Mouse (Mus musculus): ENCODE results near the gene Ncf4.
"Not testable (repeated sequence)": the region's sequence is repeated elsewhere in the genome, so short reads cannot be mapped to it uniquely, and the experiment has no call there.

Gene Ncf4

GRCm38 (mm10) chr15:78248410-78248809 lies 3.8 kb downstream of the Ncf4 start:
- DNase-seq (ENCODE audit: low read depth, low spot score): no peak

GRCm38 (mm10) chr15:78254751-78255150 lies 10.2 kb downstream of the Ncf4 start:
- DNase-seq (ENCODE audit: low read depth, low spot score): no peak

GRCm38 (mm10) chr15:78256602-78257259 lies 12.1 kb downstream of the Ncf4 start:
- not testable (repeated sequence) for DNase-seq (ENCODE audit: low read depth, low spot score)

DNA sequence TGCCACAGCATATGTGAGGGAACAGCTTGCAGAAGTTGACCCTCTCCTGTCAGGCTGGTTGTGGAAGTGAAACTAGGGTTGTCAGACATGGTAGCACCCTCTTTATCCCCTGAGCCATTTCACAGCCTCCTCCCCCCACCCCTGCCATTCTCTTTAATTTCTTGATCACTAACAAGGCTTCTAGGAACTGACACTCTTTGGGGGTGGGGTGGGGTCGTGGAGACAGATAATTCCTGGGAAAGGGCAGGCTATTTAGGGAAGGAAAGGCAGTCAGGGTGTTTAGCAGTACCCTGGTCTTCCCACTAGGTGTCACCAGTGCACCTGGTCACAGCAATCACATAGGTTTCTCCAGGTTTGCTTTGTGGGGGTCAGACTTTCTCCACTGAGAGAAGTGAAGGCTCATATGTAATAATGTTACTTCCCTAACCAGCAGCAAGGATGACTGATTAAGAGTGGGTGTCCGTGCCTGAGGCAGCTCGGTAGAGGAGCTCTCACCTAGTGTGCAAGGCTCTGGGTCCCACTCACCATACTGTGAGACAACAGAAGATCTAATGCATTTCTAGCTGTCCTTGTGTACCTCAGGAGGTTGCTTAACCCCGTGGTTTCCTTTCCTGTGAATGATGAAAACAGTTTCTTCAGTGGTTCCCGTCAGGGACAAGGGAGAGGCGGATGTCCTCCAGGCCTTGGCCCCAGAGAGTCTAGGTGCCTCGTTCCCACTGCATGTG lies 12.9 kb downstream of the Ncf4 start:
- no peak for DNase-seq (ENCODE audit: low read depth, low spot score)

GRCm38 (mm10) chr15:78258246-78258865 lies 13.8 kb downstream of the Ncf4 start:
- no peak for DNase-seq (ENCODE audit: low read depth, low spot score)

GRCm38 (mm10) chr15:78260668-78261333 lies 16.2 kb downstream of the Ncf4 start:
- no peak for DNase-seq (ENCODE audit: low read depth, low spot score)

DNA sequence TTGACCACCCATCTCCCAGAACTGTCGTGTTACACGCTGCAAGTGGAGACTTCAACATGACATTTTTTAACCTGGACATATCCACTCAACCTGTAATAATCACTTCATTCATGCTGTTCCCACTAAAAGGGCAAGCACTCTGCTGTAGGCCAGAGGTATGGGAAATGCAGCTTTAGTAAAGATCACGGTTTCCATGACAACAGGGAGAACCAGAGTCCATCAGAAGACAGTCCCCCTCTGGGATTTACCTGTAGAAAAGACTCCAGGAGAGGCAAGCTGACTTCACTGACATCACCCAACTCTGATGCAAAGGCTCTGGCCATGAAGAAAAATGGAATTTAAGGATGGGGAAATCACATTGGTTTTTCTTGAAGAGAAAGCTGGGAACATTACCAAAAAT lies 18.7 kb downstream of the Ncf4 start:
- DNase-seq (ENCODE audit: low read depth, low spot score): no peak

- no peak for DNase-seq (ENCODE audit: low read depth, low spot score)
Observed at GRCm38 (mm10) chr15:78267441-78267840, 22.8 kb downstream of the Ncf4 start.

- DNase-seq (ENCODE audit: low read depth, low spot score): no peak
Observed at GRCm38 (mm10) chr15:78267865-78268264, 23.3 kb downstream of the Ncf4 start.

GRCm38 (mm10) chr15:78271208-78271607 lies 26.6 kb downstream of the Ncf4 start:
- no peak for DNase-seq (ENCODE audit: low read depth, low spot score)

DNA sequence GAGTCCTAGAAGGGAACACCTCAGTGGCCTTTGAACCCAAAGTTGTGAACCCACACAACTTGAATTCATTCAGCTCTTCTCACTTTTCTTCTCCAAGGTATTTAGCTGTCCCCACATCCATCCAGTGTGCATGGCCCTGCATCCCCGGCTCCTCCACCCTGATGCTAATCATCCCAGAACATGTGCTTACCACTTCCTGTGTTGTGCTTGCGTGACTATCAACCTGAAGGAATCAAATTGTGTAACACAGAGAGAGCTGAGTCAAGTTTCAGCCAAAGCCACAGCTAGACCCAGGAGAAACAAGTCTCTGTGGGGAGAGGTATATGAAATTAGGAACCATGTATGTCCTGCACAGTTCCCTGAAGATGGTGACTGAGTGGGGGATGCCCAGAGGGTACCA lies 33.7 kb downstream of the Ncf4 start:
- DNase-seq (ENCODE audit: low read depth, low spot score): no peak

DNA sequence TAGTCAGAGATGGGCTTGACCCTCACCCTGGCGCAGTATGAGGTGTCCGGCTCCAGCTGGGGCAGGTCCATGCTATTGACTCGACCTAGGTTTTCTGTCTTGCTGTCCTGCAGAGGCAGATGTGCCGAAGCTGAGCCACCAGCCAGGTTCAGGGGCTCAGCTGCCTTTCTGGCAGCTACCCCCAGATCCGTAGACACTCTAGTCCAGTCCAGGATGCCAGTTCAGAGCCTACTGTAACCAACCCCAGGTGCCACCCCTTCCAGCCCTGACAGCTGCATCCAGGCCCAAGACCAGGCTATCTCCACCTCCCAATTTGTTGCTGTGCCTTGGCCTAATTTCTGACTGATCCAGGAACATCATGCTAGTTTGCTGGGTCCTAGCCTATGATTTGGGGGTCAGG lies 43.3 kb downstream of the Ncf4 start:
- peak; percentile 39 for DNase-seq (ENCODE audit: low read depth, low spot score)

GRCm38 (mm10) chr15:78289775-78290174 lies 45.2 kb downstream of the Ncf4 start:
- DNase-seq (ENCODE audit: low read depth, low spot score): not testable (repeated sequence)

DNA sequence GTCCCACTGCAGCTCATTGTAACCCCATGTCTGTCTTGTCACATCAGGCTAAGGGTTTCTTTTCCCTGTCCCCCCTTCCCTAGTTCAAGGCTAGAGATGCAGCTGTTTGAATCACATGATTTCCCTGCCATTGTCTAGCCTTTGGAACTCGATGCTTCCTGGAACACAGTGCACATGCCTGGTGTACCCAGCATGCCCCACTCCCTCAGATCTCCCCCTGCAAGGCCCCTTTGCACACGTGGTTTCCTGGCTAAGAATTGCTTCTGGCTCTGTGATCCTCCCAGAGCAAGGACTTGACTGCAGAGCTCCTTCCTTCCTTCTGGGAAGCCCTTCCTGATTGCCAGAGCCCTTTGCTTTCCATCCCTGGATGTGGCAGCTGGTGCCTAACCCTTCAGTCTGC lies 48.6 kb downstream of the Ncf4 start:
- DNase-seq (ENCODE audit: low read depth, low spot score): not testable (repeated sequence)

DNA sequence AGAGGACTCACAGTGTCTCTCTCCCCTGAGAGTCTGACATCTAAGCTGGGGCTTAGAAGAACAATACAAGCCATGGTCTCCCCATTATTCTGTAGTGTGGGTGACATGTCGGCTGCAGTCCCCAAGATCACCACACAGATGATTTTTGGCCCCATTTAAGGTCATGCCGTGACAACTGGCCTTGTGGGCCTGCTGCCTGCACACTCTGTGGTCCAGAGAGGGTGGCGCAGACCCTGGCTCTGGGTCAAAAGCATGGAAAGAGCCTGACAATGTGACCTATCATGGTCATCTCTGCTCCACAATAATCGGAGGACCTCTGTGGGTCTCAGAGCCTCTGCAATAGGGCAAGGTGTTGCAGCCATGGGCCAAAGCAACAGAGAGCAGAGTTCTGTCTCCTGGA lies 49.1 kb downstream of the Ncf4 start:
- DNase-seq (ENCODE audit: low read depth, low spot score): no peak

- DNase-seq (ENCODE audit: low read depth, low spot score): no peak
Observed at GRCm38 (mm10) chr15:78298558-78298957, 54.0 kb downstream of the Ncf4 start.

- no peak for DNase-seq (ENCODE audit: low read depth, low spot score)
Observed at GRCm38 (mm10) chr15:78299641-78300040, 55.0 kb downstream of the Ncf4 start.

DNA sequence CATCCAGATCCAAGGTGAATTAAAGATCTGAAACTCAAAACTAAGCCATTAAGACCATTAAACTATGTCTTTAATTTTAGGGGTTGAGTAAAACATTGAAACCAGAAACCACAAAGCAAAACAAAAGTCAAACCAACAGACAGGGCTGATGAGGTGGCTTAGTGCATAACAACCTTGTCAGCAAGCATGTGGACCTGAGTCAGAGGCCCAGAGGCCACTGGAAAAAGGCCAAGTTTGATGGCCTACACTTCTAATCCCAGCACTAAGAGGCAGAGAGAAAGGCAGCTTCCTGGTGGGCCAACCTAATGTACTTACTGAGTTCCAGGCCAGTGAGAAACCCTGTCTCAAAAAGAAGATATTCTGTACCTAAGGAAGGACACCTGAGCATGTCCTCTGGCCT lies 56.2 kb downstream of the Ncf4 start:
- no peak for DNase-seq (ENCODE audit: low read depth, low spot score)

GRCm38 (mm10) chr15:78302718-78303117 lies 58.1 kb downstream of the Ncf4 start:
- no peak for DNase-seq (ENCODE audit: low read depth, low spot score)

DNA sequence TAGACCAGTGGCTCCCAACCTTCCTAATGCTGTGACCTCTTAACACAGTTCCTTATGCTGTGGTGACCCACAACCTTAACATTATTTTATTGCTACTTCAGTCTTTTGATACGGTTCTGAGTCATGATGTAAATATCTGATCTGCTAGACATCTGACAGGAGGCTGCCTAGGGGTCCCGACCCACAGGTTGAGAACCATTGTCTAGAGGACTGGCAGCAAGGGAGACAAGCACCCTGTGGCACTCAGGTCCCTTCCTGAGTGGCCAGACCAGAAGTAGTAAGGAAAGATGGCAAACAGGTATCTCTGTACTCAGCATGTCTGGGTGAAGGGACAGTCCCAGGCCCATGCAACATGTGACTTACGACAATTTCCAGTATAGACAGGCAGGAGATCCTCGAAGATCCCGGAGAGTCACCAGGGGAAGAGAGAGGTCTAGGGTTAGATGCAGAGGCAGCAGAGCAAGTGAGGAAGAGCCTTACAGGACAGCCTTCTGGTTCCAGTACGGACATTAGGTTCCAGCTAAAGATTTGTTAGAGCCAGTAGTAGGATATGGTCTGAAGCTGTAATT lies 59.1 kb downstream of the Ncf4 start:
- DNase-seq (ENCODE audit: low read depth, low spot score): no peak

DNA sequence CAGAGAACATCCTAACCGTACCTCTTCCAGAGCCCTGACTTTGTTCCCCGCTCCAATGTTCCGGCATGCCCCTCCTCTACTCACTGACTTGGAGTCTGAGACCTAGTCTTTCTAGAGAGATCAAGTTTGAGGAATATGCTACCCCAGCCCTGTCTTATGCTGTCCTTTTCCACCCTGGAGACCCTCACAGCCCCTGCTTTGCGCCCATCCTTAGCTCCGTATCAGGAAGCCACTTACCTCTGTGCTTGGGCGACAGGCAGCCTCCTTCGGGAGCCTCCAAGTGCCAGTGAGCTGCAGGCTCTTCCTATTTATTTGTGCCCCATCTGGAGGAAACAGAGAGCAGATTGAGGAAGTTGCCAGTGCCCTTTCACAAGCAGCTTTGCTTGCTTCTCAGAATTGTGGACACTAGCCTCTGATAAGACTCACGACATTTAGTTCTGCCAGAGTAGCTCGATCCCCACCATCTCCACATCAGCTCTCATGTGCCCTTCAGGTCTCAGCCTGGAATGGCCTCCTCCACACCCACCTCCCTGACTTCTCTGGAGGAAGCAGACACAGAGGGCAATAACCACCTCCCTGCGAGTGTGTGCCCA lies 60.8 kb downstream of the Ncf4 start, which contains the start of gene Csf2rb2:
Gene Csf2rb2, minus strand, starts transcription at position 381 of the 593 bp plus-strand sequence.
- no peak for DNase-seq (ENCODE audit: low read depth, low spot score)

DNA sequence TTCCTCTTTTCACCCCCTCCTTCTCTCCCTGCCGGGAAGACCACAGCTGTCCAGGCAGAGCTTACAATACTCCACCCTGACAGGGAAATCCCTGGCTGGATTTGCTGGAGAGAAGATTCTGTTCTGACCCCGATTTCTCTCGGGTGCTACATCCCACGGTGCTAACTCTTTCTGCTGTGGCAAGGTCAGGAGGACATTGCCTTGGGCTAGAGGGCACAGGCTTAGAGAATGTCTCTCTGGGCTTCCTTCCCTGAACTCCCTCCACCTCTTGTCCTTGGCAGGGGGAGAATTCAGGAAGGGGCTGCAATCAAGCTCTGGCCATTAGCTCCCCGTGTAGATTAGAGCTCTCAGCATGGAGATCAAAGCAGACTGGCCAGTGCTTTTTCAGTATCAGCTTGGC lies 65.3 kb downstream of the Ncf4 start:
- no peak for DNase-seq (ENCODE audit: low read depth, low spot score)
